Mouse (Mus musculus) Patski (cell line): ENCODE results near the gene Adam25. TPM values are rescaled to one million over a fixed set of nuclear protein-coding genes. Genes with fewer than 3 reads are reported as not detected.
"Not testable (repeated sequence)": the region's sequence is repeated elsewhere in the genome, so short reads cannot be mapped to it uniquely, and the experiment has no call there.

ENCODE experiments used
- ATAC-seq: fragments of 100-300 bp; one replicate; pipeline ENCODE4 v1.8.0; 2021
- CTCF ChIA-PET: fragments of 350-600 bp; sonication (Branson Sonifier 250); formaldehyde crosslinking; loops from one replicate; lab custom pipeline; 2022; ENCODE audit warnings: inconsistent platforms; lab: Charles Lee
- POLR2A ChIA-PET: fragments of 350-600 bp; sonication (Branson Sonifier 250); formaldehyde crosslinking; loops from one replicate; lab custom pipeline; 2022; ENCODE audit warnings: antibody characterized with exemption, inconsistent platforms; lab: Charles Lee
- DNase-seq: peaks from one replicate; pipeline ENCODE4 v3.0.0-alpha.2; 2011; ENCODE audit warnings: low read depth, low spot score
- H3K27me3 ChIP-seq: fragments of 371-371 bp; one replicate; pipeline ENCODE4 v1.5.1; 2021
- CTCF ChIP-seq: fragments of 100-300 bp; IDR thresholded peaks from one replicate; pipeline ENCODE4 v1.5.1; 2021
- in situ Hi-C: fragments of 300-500 bp; cut with MboI; formaldehyde crosslinking; loops from 3 replicates; pipeline ENCODE4 v1.11.1; 2018; ENCODE audit warnings: low pct_unique_long_range_greater_than_20kb, mixed read lengths
- polyA plus RNA-seq: library from polyadenylated mRNA; unstranded; gene quantifications from one replicate; pipeline ENCODE4 v1.2.3, GENCODE M21; 2021

Adam25 gene
- polyA plus RNA-seq: not detected

- CTCF ChIA-PET, H3K27me3 ChIP-seq, POLR2A ChIA-PET, ATAC-seq, DNase-seq, in situ Hi-C loops: not testable (repeated sequence)
These were observed at the start of gene Adam25 for GRCm38 (mm10) chr8:40751908-40752307. TSS of gene Adam25 (plus strand) at chr8:40752208.

GRCm38 (mm10) chr8:40715406-40715805, 36.6 kb upstream of the Adam25 start:
- CTCF ChIA-PET, DNase-seq, ATAC-seq, H3K27me3 ChIP-seq, POLR2A ChIA-PET, in situ Hi-C loops: not testable (repeated sequence)

DNA sequence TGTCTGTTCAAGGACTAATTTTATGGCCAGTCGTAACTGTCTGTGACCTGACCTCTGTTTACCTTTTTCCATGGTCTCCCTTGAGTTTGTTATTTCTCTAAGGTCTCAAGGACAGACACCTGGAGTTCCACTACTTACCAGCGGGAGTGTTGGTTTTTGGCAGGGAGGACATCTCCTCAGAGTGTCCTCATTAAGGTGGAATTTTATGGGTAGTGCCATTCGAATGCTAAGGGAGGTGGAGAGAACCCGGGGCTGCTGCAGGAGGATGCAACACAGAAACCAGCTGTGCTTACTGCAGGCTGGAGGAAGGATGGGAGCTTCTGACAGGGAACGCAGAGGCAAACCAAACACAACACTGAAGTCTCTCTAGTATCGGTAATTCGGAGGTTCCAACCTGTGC, 36.0 kb upstream of the Adam25 start:
- no peak for TF ChIP-seq CTCF
- no peak for DNase-seq
- ATAC-seq: no peak
- H3K27me3 ChIP-seq: no peaks in the 10 kb centered on the region
- in situ Hi-C loops: no loop called here
- POLR2A ChIA-PET: no interaction called here
- CTCF ChIA-PET: no interaction called here

- in situ Hi-C loops: no loop called here
- ATAC-seq (no peak), DNase-seq (no peak)
- CTCF ChIA-PET: no interaction called here
- no peaks in the 10 kb centered on the region for H3K27me3 ChIP-seq
- TF ChIP-seq CTCF: no peak
- POLR2A ChIA-PET: no interaction called here
These were observed 31.3 kb downstream of the Adam25 start for GRCm38 (mm10) chr8:40783320-40783719.

DNA sequence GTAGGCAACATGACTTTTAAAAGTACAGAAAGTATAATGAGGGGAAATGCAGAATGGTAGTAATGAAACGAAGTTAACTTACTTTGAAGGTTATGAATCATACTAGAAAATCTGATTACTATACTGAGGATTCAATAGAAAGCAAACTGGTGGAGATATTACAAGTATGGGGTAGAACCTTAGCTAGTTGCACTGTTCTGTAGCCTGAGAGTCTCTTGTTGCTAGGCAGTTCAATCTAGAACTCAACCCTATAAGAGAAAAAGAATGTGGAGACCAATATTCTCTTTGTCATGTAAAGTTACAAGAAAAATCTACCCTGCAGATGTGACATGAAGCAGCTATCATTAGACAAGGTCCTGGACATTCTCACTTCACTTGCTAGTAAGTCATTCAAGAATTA, 41.0 kb downstream of the Adam25 start, which contains the start of gene Adam20:
Adam20 (plus strand) TSS at position 301 of the 400 bp plus-strand sequence.
- CTCF ChIA-PET: interaction anchor here (0.8 kb wide), 1 partner anchor 99 kb away, joined by 3 read pairs; no protein-coding TSS in a partner anchor
- H3K27me3 ChIP-seq, in situ Hi-C loops, DNase-seq, ATAC-seq: not testable (repeated sequence)
- POLR2A ChIA-PET: interaction anchor here (0.7 kb wide), 1 partner anchor 39 kb away, joined by 3 read pairs; no protein-coding TSS in a partner anchor

- ChIA-PET CTCF (no interaction called here), POLR2A (no interaction called here)
- no peak for ATAC-seq
- in situ Hi-C loops: no loop called here
- H3K27me3 ChIP-seq: peaks cover 5% of the 10 kb centered on the region
- no peak for DNase-seq
- TF ChIP-seq CTCF: no peak
These were observed 51.5 kb downstream of the Adam25 start for GRCm38 (mm10) chr8:40803379-40804079.

Other genes starting within 250 kb of the Adam25 start
- gene Adam24, start 77.1 kb upstream of the Adam25 start, polyA plus RNA-seq: not detected
- not detected for gene Adam20, start 41.1 kb downstream of the Adam25 start, polyA plus RNA-seq
- not detected for gene Adam39, start 70.8 kb downstream of the Adam25 start, polyA plus RNA-seq